Mouse (Mus musculus) right cerebral cortex, postnatal 36 days (tissue): ENCODE results near the gene Icam1.

Experiments used
- DNase-seq, 2 experiments: peaks; one replicate each; pipeline ENCODE4 v3.0.0; 2022; ENCODE audit warnings: low spot score in 2 of 2, mixed read lengths in 1 of 2

Gene Icam1

GRCm38 (mm10) chr9:21015571-21016130, at the start of gene Icam1:
Icam1 (plus strand) TSS chr9:21015985.
- DNase-seq = no peak

DNA sequence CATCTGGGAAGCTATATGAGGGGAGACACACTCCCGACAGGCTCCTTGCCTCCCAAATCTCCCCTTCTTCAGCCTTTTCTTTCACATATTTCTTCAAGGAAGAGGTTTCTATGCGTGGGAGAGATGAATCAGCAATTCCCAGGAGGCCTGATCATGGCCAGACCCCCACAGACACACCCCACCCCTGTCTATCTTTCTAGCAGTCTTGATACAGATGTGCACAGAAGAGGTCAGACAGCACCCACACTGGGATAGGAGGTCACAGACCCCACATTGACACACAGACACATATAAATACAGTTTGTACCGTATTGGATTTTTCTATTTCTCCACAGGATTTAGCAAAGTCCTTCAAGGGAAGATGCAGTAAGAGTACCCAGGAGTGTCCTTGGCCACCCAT, 49.8 kb upstream of the Icam1 start:
- DNase-seq = no peak

DNA sequence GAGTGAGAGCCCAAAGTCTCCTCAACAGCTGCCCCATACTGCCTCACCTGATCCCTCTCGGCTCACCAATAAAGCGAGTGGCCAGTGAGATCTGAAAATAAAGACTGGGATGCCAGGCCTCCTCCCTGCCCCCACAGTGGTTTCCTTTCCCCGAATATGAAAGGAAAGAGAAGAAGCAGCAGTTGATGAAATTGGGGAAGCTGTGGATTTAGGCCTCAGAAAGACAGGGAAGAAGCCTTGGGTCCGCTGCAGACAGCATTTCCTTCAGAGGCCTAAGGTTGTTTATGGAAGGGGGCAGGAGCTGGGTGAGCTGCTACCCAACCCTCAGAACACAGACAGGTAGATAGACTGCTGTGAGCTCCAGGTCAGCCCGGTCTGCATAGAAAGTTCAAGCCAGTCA, 49.0 kb upstream of the Icam1 start:
- no peak for DNase-seq

- DNase-seq = no peak
Observed at GRCm38 (mm10) chr9:20971751-20972140, 44.0 kb upstream of the Icam1 start.

DNA sequence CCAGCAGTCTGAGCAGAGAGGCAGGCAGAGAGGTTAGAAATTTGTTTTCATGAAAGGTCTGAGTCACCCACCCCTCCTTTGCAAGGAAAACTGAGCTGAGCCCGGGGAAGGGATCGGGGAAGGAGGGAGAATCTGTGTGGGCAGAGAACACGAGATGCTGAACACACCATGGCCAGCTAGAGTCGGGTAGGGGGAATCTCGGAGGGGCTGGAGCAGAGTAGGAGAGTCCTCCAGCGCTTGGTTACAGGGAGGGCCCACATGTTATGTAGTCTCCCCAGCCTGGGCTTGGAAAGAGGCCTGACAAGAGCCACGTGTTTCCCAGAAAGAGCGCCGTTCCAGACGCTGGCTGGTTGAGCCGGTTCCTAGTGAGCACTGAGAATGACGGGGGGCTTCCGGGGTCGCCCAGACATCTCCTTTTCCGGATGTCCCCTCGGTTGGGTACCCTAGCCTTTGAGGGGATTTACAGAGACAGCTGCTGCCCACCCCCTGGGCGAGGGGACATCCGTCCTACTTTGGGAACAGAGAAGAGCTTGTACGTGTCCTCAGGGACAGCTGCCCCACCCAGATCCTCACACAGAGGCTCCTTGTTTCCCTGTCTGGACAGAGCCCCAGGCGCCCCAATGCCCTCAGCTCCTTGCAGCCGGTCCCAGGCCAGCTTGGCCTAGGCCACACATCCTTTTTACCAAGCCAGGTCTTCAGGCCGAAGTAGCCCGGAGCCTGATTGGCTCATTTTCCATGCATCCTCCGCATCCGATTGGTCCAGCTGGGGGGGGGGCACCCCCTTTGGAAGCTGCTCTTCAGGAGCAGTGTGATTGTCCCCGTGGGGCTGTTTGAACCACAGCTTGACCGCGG, 43.4 kb upstream of the Icam1 start:
- peak; percentile 50 to 64 for DNase-seq

- no peak for DNase-seq
Observed at GRCm38 (mm10) chr9:20973001-20973681, 42.6 kb upstream of the Icam1 start.

DNA sequence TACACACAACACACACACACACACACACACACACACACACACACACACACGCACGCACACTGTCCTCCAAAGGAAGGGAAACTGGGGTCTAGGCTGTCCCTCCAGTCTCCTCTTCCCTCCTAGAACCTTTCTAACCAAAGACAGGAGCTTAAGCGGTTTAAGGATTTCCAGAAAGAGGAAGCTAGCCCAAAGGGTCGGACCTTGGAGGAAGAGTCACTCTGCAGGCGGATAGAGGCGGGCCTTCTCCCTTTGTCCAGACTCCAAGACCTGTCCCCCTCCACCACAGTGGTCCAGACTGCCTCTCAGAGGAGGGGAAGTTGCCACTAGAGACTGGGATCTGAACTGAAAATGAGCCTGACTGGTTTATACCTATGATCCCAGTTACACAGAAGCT, 42.1 kb upstream of the Icam1 start:
- no peak for DNase-seq

DNA sequence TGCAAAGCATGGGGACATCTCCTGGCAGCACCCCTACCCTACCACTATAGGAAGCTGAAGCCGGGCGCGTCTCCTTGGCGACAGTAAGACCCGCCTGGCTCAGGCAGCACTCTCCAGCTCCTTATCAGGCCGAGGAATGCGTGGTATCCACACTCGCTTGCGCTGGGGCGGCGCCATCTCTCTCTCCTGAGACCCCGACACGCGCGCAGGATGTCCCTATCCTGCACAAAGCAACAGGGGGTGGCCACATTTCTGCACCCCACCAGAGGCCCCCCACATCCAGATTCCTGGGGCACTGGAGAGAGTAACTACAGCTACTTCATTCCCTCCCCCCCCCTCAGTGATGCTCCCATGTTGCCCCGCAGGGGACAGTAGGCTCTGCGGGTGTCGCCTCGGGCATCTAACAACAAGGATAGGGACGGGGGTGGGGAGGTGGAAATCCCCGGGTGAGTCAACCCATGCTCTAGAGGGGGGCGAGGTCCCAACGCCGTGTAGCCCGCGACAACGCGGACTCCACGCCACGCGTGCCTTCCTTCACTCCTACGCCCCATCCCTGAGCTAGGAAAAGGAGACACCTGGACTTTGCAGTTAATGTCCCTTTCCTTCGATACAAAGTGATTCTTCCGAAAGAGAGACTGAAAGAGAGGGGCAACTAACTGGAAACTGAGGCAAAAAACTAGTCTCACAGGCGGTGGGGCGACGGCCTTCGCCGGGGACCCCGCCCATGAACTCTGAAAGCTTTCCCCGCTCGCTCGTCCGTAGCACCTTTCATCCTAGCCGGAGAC, 40.2 kb upstream of the Icam1 start:
- no peak for DNase-seq

- peak; percentile 28 to 34 for DNase-seq
Observed at GRCm38 (mm10) chr9:20976216-20976960, 39.4 kb upstream of the Icam1 start, which contains the start of gene S1pr2. S1pr2 (minus strand) TSS chr9:20976781.

DNA sequence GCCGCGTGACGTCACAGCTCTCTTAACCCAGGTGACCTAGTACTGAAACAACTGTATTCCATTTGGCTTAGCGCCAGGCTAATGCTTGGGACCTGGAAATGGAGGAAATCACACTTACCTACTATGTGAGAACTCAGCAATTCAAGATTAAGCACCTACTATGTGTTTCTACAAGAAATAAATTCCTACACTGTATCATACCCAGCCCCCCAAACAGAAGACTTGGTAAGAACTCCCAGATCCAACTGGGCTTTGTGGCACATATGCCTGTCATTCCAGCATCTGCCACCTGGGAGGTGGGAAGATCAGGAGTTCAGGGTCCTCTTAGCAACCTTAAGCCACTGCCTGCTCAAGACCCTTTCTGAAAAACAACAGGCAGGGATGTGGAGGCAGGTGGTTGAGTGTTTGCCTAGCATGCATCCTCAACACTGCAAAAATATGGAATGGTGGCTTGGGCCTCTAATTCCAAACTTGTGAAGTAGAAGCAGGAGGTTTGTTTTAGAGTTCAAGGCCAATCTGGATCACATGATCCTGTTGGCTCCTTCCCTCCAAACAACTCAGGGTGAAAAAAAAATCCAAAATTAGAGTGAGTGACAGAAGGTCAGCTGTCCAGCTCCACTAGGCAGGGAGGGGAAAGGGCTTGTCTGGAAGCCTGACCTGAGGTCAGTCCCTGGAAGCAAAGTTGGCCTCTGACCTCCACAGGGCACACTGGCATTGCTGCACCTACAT, 38.7 kb upstream of the Icam1 start:
- DNase-seq = no peak

DNA sequence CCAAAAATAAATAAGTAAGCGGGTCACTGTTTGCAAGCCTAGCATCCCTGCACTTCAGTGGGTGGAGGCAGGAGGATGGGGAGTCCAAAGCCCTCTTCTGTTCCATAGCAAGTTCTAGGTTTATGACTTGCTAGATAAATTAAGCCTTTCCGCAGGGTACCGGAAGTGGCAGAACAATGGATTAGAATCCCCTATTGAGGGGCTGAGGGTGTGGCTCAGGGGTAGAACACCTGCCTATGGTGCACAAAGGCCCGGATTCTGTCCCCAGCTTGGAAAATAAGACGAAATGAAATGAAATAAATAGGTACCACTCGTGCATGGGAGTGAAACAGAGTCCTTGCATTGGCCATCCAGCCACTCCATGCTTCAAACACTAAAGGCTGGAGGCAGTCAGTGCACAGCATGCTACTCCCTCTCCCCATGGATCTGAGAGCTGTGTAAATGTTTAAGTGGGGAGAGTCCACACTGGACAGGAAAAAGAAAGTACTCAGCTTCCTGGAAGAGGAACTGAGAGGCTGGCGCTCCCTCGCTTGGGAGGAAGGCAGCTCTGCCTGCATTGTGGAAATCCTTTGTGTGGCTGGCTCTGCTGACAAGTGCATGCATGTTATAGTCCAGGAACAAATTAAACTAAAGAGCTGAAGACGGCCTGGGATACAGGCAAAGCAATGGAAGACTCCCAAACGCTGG, 37.2 kb upstream of the Icam1 start:
- no peak for DNase-seq

GRCm38 (mm10) chr9:20979181-20979580, 36.6 kb upstream of the Icam1 start:
- DNase-seq = no peak

- DNase-seq = no peak
Observed at GRCm38 (mm10) chr9:20979769-20980168, 36.0 kb upstream of the Icam1 start.

GRCm38 (mm10) chr9:20982171-20982570, 33.6 kb upstream of the Icam1 start:
- no peak for DNase-seq

- no peak for DNase-seq
Observed at GRCm38 (mm10) chr9:20983169-20983568, 32.6 kb upstream of the Icam1 start.

DNA sequence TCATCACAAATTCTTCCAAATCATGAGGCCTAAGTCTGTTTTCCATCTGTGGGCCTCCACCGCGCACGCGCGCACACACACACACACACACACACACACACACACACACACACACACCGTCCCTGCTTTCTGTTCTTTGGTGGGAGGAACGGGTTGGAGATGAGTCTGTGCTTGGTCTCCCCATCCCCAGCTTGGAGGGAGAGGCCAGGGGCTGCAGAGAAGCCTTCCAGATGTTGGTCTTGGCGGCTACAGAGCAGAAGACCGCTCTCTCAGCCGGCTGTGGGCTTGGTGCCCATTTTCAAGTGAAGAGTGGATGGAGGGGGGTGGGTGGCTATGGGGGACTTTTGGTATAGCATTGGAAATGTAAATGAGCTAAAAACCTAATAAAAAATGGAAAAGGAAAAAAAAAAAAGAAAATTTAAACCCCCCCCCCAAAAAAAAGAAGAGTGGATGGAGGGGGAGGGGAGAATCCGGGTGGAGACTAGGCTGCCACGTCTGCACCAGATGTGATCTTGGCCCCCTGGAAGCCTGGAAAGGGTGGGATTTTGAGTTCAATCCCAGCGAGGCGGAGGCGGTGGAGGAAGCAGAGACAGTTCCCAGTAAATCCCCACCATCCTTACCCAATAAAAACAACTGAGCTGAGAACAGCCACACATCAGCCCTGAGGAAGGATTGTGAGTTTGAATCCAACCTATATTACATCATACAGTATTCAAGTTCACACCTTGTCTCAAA, 28.7 kb upstream of the Icam1 start:
- DNase-seq = no peak

GRCm38 (mm10) chr9:20987953-20988352, 27.8 kb upstream of the Icam1 start:
- DNase-seq = no peak

DNA sequence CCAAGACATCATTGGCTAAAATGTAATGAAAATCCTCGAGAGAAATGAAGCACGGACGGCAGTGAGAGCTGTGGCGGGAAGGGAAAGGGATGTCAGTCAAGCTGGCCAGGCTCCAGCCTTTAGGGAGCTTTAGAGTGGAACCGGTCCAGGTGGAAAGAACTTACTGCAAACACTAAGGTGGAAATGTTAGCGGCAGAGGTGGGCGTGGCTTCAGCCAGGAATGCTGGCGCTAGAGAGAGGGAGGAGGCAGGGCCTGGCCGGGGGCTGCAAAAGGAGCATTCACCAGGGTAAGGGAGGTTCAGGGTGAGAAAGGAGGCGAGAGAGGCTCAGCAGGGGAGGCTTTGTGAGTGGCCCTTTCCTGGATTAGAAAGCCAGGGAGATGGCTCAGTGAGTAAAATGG, 24.9 kb upstream of the Icam1 start:
- DNase-seq = no peak

DNA sequence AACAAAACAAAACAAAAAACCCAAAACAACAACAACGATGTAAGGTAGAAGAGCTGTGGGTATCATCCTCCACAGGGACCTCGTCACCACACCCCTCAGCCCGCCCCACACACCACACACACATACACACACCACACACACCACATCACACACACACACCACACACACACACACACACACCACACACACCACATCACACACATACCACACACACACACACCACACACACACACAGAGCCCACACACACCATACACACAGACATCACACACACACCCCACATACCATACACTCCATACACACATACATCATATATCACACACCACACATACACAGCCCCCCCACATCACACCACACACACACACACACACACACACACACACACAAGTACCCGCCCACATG, 24.2 kb upstream of the Icam1 start:
- DNase-seq = no peak
